Mouse (Mus musculus) kidney, adult 10 weeks (tissue): ENCODE measurements around the gene Rgs16. TPM values are rescaled to one million over a fixed set of nuclear protein-coding genes. Genes with fewer than 3 reads are reported as not detected.

Experiments used
- polyA plus RNA-seq: library from polyadenylated mRNA; stranded (reverse); fragments of 350-450 nt; fragmentation: Illumina TruSeq; extraction: RNeasy Lipid Tissue Mini Kit (QIAGEN cat#74804); gene quantifications from one replicate; pipeline ENCODE4 v1.2.3, GENCODE M21; 2014; ENCODE audit warnings: low read depth, low replicate concordance

The Rgs16 gene
- not detected for polyA plus RNA-seq

GRCm38 (mm10) chr1:153740145-153740544 lies at the start of gene Rgs16:
TSS of gene Rgs16 (plus strand) at chr1:153740349.

GRCm38 (mm10) chr1:153749211-153749801 lies 9.2 kb downstream of the Rgs16 start, which contains the start of gene Rnasel:
TSS of gene Rnasel (plus strand) at chr1:153749426.

Other genes starting within 250 kb of the Rgs16 start
- gene Npl, start 190.3 kb upstream of the Rgs16 start, polyA plus RNA-seq = 75.8 TPM
- not detected for gene Rgs8, start 87.3 kb upstream of the Rgs16 start, polyA plus RNA-seq
- gene Rnasel, start 9.1 kb downstream of the Rgs16 start, polyA plus RNA-seq = 11.0 TPM
- gene Rgsl1, start 103.8 kb downstream of the Rgs16 start, polyA plus RNA-seq = not detected
- not detected for gene Teddm1b, start 134.0 kb downstream of the Rgs16 start, polyA plus RNA-seq
- gene Teddm1a, start 151.4 kb downstream of the Rgs16 start, polyA plus RNA-seq = not detected
- gene Glul, start 159.6 kb downstream of the Rgs16 start, polyA plus RNA-seq = 390 TPM
- 0.12 TPM for gene Teddm2, start 159.9 kb downstream of the Rgs16 start, polyA plus RNA-seq